Mouse (Mus musculus) small intestine, adult 2 months (tissue): ENCODE measurements around the gene Lrrk2. TPM values are rescaled to one million over a fixed set of nuclear protein-coding genes. Genes with fewer than 3 reads are reported as not detected.

Experiments used
- H3K27ac ChIP-seq: fragments of 200-500 bp; 2 replicates; pipeline ENCODE4 v1.5.1; 2012; ENCODE audit warnings: low read depth, low read length, control low read depth, inconsistent platforms; ENCODE audit not compliant: insufficient read depth
- H3K27me3 ChIP-seq: fragments of 200-500 bp; 2 replicates; pipeline ENCODE4 v1.6.1; 2012; ENCODE audit warnings: mild to moderate bottlenecking, moderate library complexity, low read length, inconsistent platforms; ENCODE audit not compliant: control insufficient read depth, insufficient read depth
- H3K36me3 ChIP-seq: fragments of 200-500 bp; 2 replicates; pipeline ENCODE4 v1.6.1; 2012; ENCODE audit warnings: mild to moderate bottlenecking, low read length, control low read depth, inconsistent platforms; ENCODE audit not compliant: control insufficient read depth, insufficient read depth
- H3K4me1 ChIP-seq: fragments of 200-500 bp; 2 replicates; pipeline ENCODE4 v1.6.1; 2012; ENCODE audit warnings: low read length, inconsistent platforms, mixed read lengths; ENCODE audit not compliant: control insufficient read depth, insufficient read depth, insufficient read length
- H3K4me3 ChIP-seq: fragments of 200-500 bp; 2 replicates; pipeline ENCODE4 v1.5.1; 2012; ENCODE audit warnings: low read depth, mild to moderate bottlenecking, control low read depth, inconsistent platforms, low read length, moderate library complexity
- CTCF ChIP-seq: fragments of 200-500 bp; IDR thresholded peaks from 2 replicates; pipeline ENCODE4 v1.5.1; 2012; ENCODE audit warnings: low read depth, mild to moderate bottlenecking, control low read depth, inconsistent platforms, low read length, moderate library complexity, mixed read lengths; ENCODE audit not compliant: insufficient replicate concordance, insufficient read length; ENCODE audit errors: extremely low read depth
- POLR2A ChIP-seq: fragments of 200-500 bp; IDR thresholded peaks from 2 replicates; pipeline ENCODE4 v1.6.1; 2012; ENCODE audit warnings: low read depth, mild to moderate bottlenecking, control low read depth, inconsistent platforms, low read length, moderate library complexity
- WGBS: fragments of 180-500 bp; shearing (Covaris S2); methylation state at CpG from one replicate; pipeline ENCODE4 v1.1.7; 2018; 5-methylcytosine and 5-hydroxymethylcytosine counted together
- polyA plus RNA-seq: library from polyadenylated mRNA; depleted of rRNA; stranded (reverse); fragments of >200 nt; gene quantifications from 2 replicates; pipeline ENCODE4 v1.2.3, GENCODE M21; 2012

Gene Lrrk2
- polyA plus RNA-seq, 1 experiment = 0.48 TPM

GRCm38 (mm10) chr15:91641631-91642030, 31.3 kb upstream of the Lrrk2 start:
- Histone ChIP-seq H3K36me3 (no peaks in the 10 kb centered on the region), H3K27me3 (no peaks in the 10 kb centered on the region), H3K4me1 (no peaks in the 10 kb centered on the region), H3K4me3 (no peak overlapping the region), H3K27ac (no peak overlapping the region)
- no peak for TF ChIP-seq CTCF
- no peak for TF ChIP-seq POLR2A
- WGBS = 71% methylated on average over 3 of the region's 3 CpGs

- WGBS = 26% methylated on average over 9 of the region's 9 CpGs
- H3K27me3 ChIP-seq = no peaks in the 10 kb centered on the region
- H3K4me3 ChIP-seq = no peak overlapping the region
- TF ChIP-seq CTCF (no peak), POLR2A (no peak)
- no peaks in the 10 kb centered on the region for H3K36me3 ChIP-seq
- no peak overlapping the region for H3K27ac ChIP-seq
- no peaks in the 10 kb centered on the region for H3K4me1 ChIP-seq
Observed at GRCm38 (mm10) chr15:91642682-91643306, 30.2 kb upstream of the Lrrk2 start.

- no peaks in the 10 kb centered on the region for H3K36me3 ChIP-seq
- no peaks in the 10 kb centered on the region for H3K27me3 ChIP-seq
- no peaks in the 10 kb centered on the region for H3K4me1 ChIP-seq
- H3K4me3 ChIP-seq = no peak overlapping the region
- H3K27ac ChIP-seq = no peak overlapping the region
- 75% methylated on average over 7 of the region's 7 CpGs for WGBS
- no peak for TF ChIP-seq POLR2A
- no peak for TF ChIP-seq CTCF
Observed at GRCm38 (mm10) chr15:91643632-91644348, 29.2 kb upstream of the Lrrk2 start.

GRCm38 (mm10) chr15:91650270-91650669, 22.7 kb upstream of the Lrrk2 start:
- H3K4me3 ChIP-seq = no peak overlapping the region
- TF ChIP-seq CTCF (no peak), POLR2A (no peak)
- H3K27me3 ChIP-seq = no peaks in the 10 kb centered on the region
- H3K27ac ChIP-seq = no peak overlapping the region
- WGBS = 37% methylated on average over 3 of the region's 3 CpGs
- no peaks in the 10 kb centered on the region for H3K4me1 ChIP-seq
- H3K36me3 ChIP-seq = no peaks in the 10 kb centered on the region

- H3K27ac ChIP-seq = no peak overlapping the region
- TF ChIP-seq CTCF (no peak), POLR2A (no peak)
- H3K27me3 ChIP-seq = no peaks in the 10 kb centered on the region
- H3K4me1 ChIP-seq = no peaks in the 10 kb centered on the region
- 62% methylated on average over 7 of the region's 7 CpGs for WGBS
- H3K36me3 ChIP-seq = no peaks in the 10 kb centered on the region
- no peak overlapping the region for H3K4me3 ChIP-seq
Observed at GRCm38 (mm10) chr15:91651493-91651892, 21.5 kb upstream of the Lrrk2 start.

- no peaks in the 10 kb centered on the region for H3K4me1 ChIP-seq
- no peaks in the 10 kb centered on the region for H3K27me3 ChIP-seq
- H3K27ac ChIP-seq = no peak overlapping the region
- no peak overlapping the region for H3K4me3 ChIP-seq
- no peaks in the 10 kb centered on the region for H3K36me3 ChIP-seq
- TF ChIP-seq CTCF (no peak), POLR2A (no peak)
- WGBS = 85% methylated on average over 6 of the region's 6 CpGs
Observed at GRCm38 (mm10) chr15:91658227-91658626, 14.7 kb upstream of the Lrrk2 start.

- Histone ChIP-seq H3K4me3 (no peak overlapping the region), H3K27ac (no peak overlapping the region; the same call in 1 of the 2 replicates), H3K27me3 (no peaks in the 10 kb centered on the region), H3K36me3 (no peaks in the 10 kb centered on the region), H3K4me1 (no peaks in the 10 kb centered on the region)
- 66% methylated on average over 6 of the region's 6 CpGs for WGBS
- no peak for TF ChIP-seq CTCF
Observed at GRCm38 (mm10) chr15:91660277-91661078, 12.5 kb upstream of the Lrrk2 start.
